Mouse (Mus musculus) lung, postnatal 0 days (tissue): Measurements from ENCODE around the gene Ppp2r5d.

Source experiments
- CTCF ChIP-seq: IDR thresholded peaks from 2 replicates; pipeline ENCODE4 v1.5.1; 2016; ENCODE audit warnings: antibody characterized with exemption, mild to moderate bottlenecking
- EP300 ChIP-seq: IDR thresholded peaks from 2 replicates; pipeline ENCODE4 v1.6.1; 2016; ENCODE audit warnings: antibody characterized with exemption, mild to moderate bottlenecking, control low read depth

DNA sequence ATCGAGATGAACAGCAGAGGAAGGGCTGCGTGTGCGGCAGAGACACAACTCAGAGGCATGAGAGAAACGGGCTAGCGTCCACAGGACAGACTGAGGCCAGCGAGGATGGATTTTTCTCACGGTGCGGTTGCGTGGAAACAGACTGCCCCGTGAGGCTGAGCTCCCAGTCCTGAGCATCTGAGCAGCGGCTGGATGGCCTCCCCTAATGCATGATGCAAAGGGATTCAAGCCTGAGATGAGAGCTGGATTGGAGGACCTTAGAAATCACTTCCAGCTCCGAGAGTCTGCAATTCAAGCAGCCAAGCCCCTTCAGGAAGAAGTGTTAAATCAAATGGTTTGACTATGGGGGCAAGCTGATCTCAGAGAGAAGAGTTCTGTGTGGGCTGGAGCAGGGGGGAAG, 3.4 kb downstream of the Ppp2r5d start:
- TF ChIP-seq EP300 (no peak), CTCF (no peak)
